Mouse (Mus musculus) heart, embryonic 14.5 days (tissue): ENCODE results near the gene Rhox3e. TPM values are rescaled to one million over a fixed set of nuclear protein-coding genes. Genes with fewer than 3 reads are reported as not detected.

Source experiments
- polyA plus RNA-seq: library from polyadenylated mRNA; unstranded; fragments of >200 nt; fragmentation: Nextera tagmentation; extraction: Ambion mirVana; gene quantifications from 2 replicates; pipeline ENCODE4 v1.2.1, GENCODE M21; 2014

The Rhox3e gene
- polyA plus RNA-seq, 1 experiment from 2014 or later, result not detected

Other genes starting within 250 kb of the Rhox3e start
- gene Rhox3a2, start 162.0 kb upstream of the Rhox3e start, polyA plus RNA-seq, result not detected in 2 replicates
- not detected in 2 replicates for gene Rhox4a2, start 151.2 kb upstream of the Rhox3e start, polyA plus RNA-seq
- not detected in 2 replicates for gene Rhox2b, start 130.0 kb upstream of the Rhox3e start, polyA plus RNA-seq
- not detected in 2 replicates for gene Rhox4b, start 109.5 kb upstream of the Rhox3e start, polyA plus RNA-seq
- gene Rhox2c, start 88.3 kb upstream of the Rhox3e start, polyA plus RNA-seq, result not detected in 2 replicates
- gene Rhox3c, start 83.4 kb upstream of the Rhox3e start, polyA plus RNA-seq, result not detected in 2 replicates
- not detected in 2 replicates for gene Rhox4c, start 61.7 kb upstream of the Rhox3e start, polyA plus RNA-seq
- gene Rhox2d, start 48.6 kb upstream of the Rhox3e start, polyA plus RNA-seq, result not detected in 2 replicates
- gene Rhox4d, start 27.7 kb upstream of the Rhox3e start, polyA plus RNA-seq, result not detected in 2 replicates
- gene Rhox2e, start 11.6 kb upstream of the Rhox3e start, polyA plus RNA-seq, result not detected in 2 replicates
- not detected in 2 replicates for gene Rhox4e, start 15.4 kb downstream of the Rhox3e start, polyA plus RNA-seq
- gene Rhox2f, start 29.4 kb downstream of the Rhox3e start, polyA plus RNA-seq, result not detected in 2 replicates
- not detected in 2 replicates for gene Rhox3f, start 39.0 kb downstream of the Rhox3e start, polyA plus RNA-seq
- not detected in 2 replicates for gene Rhox4f, start 65.7 kb downstream of the Rhox3e start, polyA plus RNA-seq
- gene Rhox3g, start 86.6 kb downstream of the Rhox3e start, polyA plus RNA-seq, result not detected in 2 replicates
- gene Rhox2g, start 101.5 kb downstream of the Rhox3e start, polyA plus RNA-seq, result not detected in 2 replicates
- gene Rhox4g, start 109.3 kb downstream of the Rhox3e start, polyA plus RNA-seq, result not detected in 2 replicates
- not detected in 2 replicates for gene Rhox3h, start 126.7 kb downstream of the Rhox3e start, polyA plus RNA-seq
- gene Rhox2h, start 131.3 kb downstream of the Rhox3e start, polyA plus RNA-seq, result not detected in 2 replicates